Mouse (Mus musculus) frontal cortex, adult 2 months (tissue): ENCODE results near the gene Hnrnpa0. TPM values are rescaled to one million over a fixed set of nuclear protein-coding genes. Genes with fewer than 3 reads are reported as not detected.
"Not testable (repeated sequence)": the region's sequence is repeated elsewhere in the genome, so short reads cannot be mapped to it uniquely, and the experiment has no call there.

Experiments
- DNase-seq, 2 experiments: peaks; one replicate each; pipeline ENCODE4 v3.0.0; 2022; ENCODE audit warnings: low spot score in 1 of 2; ENCODE audit errors: extremely low spot score in 1 of 2
- polyA plus RNA-seq: library from polyadenylated mRNA; depleted of rRNA; stranded (reverse); fragments of >200 nt; gene quantifications from 2 replicates; pipeline ENCODE4 v1.2.3, GENCODE M21; 2012; rRNA removed

The Hnrnpa0 gene
- polyA plus RNA-seq, result 97.9 and 101 TPM in 2 replicates

GRCm38 (mm10) chr13:58128396-58128767, at the start of gene Hnrnpa0:
TSS of gene Hnrnpa0 (minus strand) at chr13:58128556.
- peak; percentile 78 to 93 for DNase-seq

DNA sequence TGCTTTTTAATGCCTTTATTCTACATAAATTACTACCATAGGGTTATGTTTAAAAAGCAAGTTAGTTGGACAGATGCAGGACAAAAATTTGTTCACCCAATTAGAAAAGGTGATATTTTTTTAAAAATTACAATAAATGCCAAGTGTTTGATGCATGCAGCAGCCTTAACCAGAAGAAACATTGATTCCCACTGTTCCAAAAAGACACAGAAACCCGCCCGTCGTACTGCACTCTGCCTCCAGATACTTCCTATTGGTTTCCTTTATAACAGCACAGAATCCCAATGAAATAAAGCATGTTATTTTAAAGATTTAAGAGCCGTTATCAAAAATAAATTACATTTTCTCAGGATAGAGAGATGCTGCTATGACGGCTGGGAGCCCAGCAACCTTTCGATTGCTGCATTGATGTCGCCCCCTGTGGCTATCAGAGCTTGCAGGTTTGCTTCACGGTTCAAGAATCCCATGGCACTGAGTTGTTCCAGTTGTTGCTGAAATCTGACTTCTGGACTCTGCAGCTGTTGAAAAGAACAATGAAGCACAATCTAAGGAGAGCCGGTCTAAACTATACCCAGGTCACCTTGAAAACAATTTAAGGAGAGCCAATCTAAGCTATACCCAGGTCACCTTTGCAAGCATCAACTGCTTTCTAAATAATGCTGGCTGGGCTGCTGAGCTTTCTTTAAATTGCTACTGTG, 49.3 kb upstream of the Hnrnpa0 start:
- DNase-seq, result peak; percentile 99 to 100

- DNase-seq, result no peak
These were observed 47.7 kb upstream of the Hnrnpa0 start for GRCm38 (mm10) chr13:58176105-58176504.

DNA sequence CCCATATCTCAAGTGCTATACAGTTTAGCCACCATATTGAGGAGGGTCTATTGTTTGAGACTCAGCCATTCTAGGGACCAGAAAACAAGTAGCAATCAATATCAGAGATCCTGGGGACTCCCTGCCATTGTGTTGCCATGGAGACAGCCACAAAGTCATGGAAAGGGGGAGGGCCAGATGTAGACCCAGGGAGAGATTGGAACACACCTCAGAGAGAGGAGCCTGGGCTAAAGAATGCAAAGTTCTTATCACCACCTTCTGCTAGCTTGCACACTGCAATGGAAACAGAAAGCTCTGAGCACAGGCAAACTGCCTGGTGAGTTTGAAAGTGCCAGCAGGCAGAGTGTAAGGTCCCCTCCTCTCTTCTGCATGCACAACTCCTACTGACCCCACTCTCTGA, 39.8 kb upstream of the Hnrnpa0 start:
- DNase-seq, result no peak

DNA sequence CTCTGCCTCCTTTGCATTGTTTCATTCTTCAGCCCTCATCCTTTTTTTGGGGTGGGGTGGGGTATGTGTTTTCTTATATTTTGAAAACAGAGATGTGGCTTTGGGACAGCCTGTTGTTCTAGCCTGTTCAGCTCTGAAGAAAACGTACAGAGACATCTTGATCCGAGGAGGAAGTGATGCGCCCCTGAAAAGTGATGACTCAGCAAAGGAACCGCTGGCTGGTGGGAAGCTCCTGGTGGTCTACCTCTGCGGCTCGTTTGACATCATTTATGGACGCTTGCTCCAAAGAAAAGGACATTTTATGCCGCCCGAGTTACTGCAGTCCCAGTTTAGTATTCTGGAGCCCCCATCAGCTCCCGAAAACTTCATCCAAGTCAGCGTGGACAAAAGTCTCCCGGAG, 35.0 kb upstream of the Hnrnpa0 start:
- DNase-seq, result no peak

DNA sequence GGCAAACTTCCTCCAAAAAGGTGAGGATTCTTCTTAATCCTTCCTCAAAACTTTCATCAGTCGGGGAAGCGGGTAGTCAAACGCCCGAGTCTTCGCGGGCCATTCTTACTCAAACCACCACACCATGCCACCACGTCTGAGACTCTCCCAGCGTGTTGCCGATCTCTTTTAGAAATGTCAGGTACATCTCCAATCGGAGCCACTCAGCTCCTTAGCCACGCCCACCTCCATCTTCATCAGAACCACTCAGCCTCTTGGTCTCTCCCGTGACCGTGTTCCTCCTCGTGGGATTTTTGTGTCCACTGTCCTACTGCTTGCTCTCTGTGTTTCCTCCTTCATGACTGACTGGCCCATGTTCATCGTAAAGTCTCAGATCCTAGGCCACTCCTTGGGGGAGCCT, 32.4 kb upstream of the Hnrnpa0 start:
- DNase-seq, result no peak

- peak; percentile 74 to 95 for DNase-seq
These were observed 29.9 kb upstream of the Hnrnpa0 start for GRCm38 (mm10) chr13:58158099-58158912.

DNA sequence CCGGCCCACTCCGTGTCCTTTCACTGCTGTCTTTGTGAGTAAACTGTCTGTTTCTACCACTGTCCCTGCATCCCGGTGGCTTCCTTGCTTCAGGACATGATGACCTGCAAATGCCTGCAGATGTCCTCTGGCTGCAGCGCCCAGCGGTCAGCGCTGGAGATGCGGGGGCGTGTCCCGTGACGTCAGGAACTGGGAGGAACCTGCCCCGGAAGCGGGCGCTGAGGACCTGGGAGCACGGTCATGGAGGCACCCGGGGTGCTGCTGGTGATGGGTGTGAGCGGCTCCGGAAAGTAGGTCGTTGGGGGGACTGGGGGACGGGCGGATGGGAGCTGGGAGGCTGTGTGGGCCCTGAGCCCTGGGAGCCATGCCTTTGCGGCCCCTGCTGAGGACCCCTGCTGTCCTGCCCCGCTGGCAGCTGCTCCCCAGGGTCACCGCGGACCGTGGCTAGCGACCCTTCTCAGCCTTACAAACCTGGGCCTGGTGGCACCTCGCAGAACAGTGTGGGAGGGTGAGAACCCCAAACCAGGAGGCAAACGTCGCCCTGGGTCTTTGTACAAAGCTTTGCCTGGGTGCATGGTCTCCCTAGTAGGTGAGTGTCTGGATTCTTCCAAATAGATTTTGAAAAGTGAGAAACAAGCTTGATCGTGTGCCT, 29.2 kb upstream of the Hnrnpa0 start, which contains the start of gene Idnk:
Gene Idnk (plus strand): TSS at position 203 of the 652 bp plus-strand sequence.
- peak; percentile 58 to 85 for DNase-seq

- peak in 1 of 2 experiments; percentile 16 for DNase-seq
These were observed 28.7 kb upstream of the Hnrnpa0 start for GRCm38 (mm10) chr13:58157036-58157435.

GRCm38 (mm10) chr13:58156031-58156430, 27.7 kb upstream of the Hnrnpa0 start:
- no peak for DNase-seq

GRCm38 (mm10) chr13:58150442-58150841, 22.1 kb upstream of the Hnrnpa0 start:
- DNase-seq, result no peak

- no peak for DNase-seq
These were observed 21.3 kb upstream of the Hnrnpa0 start for GRCm38 (mm10) chr13:58149629-58150028.

DNA sequence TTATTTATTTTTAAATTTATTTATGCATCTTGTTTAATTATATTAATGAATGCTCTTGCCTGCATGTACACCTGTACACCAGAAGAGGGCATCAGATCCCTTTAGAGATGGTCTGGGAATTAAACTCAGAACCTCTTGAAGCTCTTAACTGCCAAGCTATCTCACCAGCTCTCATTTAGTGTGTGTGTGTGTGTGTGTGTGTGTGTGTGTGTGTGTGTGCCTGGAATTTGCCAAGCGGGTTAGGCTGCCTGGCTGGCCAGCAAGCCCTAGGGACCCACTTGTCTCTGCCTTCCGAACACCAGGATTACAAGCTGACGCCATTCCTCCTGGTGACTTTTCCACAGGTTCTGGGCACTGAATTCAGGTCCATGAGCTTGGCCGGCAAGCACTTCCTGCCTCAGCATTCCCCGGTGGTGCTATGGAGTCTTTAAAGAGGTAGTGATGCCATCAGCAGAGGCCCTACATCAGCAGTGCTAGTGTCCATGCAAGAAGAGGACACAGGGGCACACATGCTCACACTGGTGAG, 20.7 kb upstream of the Hnrnpa0 start:
- peak in 1 of 2 experiments; percentile 40 for DNase-seq

DNA sequence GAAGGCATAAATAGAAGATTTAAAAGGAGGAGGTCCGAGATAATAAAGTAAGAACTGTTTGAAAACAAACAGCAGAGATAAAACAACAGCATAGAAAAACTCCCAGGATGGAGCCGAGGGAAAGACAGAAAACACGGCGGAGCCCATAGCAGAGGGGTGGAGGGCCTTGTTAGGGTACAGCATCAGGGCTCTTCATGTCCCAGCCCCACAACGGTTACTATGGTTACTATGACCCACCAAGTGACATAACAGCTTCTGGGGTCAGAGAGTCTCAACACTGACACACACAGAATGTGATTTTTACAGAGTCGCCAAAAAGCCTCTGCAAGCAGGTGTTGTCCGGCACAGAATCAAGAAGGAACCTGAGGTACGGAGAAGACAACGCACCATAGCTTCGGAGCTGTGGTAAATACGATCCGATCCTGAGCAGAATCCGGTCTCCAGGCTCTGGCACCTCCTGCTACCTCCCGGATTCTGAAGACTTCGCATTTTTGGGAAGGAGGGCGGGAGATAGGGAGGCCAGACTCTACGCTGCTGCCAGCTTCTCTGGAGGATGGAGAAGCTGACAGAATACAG, 20.0 kb upstream of the Hnrnpa0 start:
- peak in 1 of 2 experiments; percentile 55 for DNase-seq

DNA sequence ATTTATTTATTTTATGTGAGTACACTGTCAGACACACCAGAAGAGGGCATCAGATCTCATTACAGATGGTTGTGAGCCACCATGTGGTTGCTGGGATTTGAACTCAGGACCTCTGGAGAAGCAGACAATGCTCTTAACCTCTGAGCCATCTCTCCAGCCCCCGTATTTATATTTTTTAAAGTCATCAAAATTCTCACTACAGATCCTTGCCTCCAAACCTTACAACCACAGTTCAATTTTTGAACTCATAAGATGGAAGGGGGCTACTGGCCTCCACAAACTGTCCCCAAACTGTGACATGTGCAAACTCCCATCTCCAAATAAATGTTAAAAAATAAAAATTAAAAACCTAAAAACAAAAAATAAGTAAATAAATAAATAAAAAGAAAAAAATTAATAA, 19.4 kb upstream of the Hnrnpa0 start:
- DNase-seq, result no peak

DNA sequence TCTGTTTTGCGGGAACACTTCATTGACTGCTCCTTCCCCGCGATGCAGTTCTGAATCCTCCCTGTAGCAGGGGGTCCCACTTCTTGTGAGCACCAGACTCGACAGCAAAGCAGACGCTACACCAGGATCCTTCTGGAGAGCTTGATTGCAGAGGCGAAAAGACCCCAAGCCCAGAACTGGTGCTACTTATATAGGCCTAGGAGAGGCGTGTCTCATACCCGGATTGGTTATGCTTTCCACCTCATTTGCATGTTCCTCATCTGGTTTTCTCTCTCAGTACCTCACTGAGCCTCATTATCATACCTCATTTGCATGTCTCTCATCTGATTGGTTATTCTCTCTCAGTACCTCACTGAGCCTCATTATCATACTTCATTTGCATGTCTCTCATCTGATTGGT, 18.2 kb upstream of the Hnrnpa0 start:
- not testable (repeated sequence) for DNase-seq

DNA sequence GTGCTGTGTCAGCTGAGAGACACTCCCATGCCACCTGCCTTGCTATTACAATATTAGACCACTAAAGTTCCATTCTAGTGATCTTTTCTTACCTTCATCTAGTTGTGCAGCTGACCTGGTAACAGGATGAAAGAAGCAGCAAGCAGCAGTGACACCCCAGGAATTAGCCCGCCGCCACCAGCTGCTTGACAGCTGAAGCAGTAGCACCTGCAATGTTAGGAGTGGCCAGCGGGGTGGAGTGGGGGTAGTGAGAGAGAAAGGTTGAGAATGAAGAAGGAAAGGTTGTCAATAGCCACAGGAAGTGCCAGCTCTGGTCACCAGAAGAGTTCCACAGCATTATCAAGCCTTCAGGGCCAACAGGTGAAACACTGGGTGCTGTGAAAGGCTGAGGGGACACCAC, 3.3 kb upstream of the Hnrnpa0 start:
- DNase-seq, result no peak

GRCm38 (mm10) chr13:58129687-58130246, 1.4 kb upstream of the Hnrnpa0 start:
- no peak for DNase-seq

DNA sequence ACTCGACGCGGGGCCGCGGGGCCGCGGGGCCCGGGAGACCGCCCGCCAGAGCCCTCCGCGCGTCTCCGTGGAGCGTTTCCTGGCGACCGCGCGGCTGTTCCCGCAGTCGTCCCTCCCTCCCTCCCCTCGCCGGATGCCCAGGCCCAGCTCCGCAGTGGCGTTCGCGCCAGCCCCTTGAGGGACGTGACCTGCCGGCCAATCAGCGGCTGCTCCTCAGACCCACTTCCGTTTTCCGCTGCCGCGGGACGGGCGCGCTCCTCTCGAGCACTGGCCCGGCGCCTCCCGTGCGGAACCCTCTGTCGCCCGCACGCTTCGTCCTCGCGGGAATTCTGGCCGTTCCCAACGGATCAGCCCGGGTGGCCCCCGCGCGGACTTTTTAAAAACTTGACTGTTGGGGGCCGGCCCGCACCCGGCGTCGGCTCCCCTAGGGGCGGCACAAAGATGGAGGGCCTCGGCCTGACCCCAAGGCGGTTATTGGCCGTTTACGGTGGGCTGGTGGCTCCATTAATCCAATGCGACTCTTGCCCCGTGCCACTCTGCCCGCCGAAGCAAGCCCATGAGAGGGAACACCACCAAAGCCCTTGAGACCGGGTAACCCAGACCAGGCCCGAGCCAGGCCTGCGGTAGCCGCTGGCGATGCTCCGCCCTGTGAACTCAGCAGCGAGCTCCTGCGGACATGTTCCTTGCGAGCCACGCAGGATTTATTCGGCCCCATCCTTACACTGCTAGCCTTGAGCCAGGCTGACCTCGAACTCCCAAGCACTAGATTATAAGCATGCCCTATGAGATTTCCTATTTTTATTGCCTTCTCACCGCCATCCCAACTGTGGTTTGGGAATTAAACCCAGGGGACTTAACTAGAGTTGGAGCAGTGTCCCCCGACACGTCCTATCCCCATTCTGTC, 664 bp upstream of the Hnrnpa0 start:
- DNase-seq, result peak; percentile 91 to 95
